Mouse (Mus musculus) liver, adult (tissue): Measurements from ENCODE around the gene Rpl22l1.

Experiments used
- GATA4 ChIP-seq: IDR thresholded peaks from 2 replicates; pipeline ENCODE4 v1.6.1; 2014; ENCODE audit warnings: mild to moderate bottlenecking, low read length; ENCODE audit not compliant: insufficient replicate concordance

Rpl22l1 gene

DNA sequence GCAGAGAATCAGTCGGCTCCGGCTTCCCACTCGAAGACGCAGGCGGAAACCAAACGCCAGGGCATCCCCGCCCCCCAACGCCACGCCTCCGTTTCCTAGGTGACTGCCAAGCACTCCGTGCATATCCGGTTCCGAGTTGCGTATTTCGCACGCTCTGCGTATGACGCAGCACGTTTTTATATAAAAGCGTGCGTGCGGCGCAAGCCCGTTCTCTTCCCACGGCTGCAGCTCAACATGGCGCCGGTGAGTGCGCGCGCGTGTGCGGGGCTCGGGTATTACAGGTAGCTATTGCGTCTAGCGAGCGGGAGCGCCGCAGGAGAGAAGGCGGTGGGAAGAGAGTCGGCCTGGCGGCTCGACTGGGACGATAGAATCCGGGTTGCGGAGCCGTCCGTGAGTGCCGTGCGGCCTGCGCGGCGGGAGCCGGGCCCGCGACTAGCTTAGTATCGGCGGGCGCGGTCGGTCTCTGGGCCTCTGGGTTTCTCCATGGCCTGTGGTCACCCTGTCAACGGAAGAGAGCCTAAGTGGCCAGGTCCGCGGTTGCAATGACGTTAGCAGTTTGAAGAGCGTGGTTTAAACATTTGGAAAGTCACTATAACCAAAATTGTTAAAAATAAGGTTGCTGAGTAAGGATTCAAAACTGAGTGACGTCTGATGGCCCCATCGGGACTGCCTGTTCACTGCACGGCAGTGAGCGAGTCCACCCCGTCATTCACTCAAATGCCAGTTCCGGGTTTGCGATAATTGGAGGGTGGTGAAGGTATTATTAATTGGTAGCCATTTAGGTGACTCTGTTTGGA is at the start of gene Rpl22l1:
TSS of gene Rpl22l1 (plus strand) at position 136 of the 797 bp plus-strand sequence.
- peak; percentile 19; the same call in 1 of the 2 replicates for TF ChIP-seq GATA4

DNA sequence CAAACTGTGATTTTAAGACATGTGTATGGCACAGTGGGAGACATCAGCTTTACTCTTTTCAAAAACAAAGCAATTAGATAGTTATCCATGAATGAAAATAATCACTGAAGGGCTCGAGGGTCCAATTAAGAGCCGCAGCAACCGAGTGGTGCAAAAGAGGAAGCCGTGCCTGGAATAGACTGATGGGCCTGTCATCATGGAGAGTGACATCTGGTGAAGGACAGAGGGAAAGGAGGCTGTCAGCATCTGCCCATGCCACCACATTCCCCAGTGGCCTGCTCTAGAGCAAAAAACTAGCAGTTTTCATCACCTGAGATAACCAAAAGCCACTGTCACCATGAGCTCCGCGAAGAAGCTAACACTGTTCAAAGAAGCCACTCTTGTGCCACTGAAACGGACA is 49.8 kb upstream of the Rpl22l1 start:
- TF ChIP-seq GATA4 = no peak

DNA sequence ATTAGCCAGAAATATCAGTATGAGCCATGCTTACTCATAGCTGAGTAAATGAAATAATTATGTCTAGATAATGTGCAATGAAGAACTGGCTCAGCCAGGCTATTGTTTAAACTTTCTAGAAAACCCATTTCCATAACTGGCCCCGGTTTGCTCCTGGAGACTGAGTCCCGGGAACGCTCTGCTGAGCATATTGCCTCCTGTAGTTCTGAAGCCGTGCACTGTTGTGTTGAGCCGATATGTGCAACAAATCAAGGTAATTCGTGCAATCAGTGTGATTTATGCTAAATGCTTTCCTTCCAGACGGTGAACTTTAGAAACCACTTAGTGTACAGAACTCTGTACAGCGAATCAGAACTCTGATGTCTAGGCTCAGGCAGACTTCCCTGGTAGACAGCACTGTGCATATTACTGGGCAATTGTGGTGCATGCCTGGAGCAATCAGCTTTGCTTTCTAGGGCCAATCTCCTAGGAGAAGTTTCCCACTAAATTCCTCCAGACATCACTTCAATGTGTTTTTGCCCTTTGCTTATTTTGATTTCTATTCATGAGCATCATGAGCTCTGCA is 43.9 kb upstream of the Rpl22l1 start:
- no peak for TF ChIP-seq GATA4

DNA sequence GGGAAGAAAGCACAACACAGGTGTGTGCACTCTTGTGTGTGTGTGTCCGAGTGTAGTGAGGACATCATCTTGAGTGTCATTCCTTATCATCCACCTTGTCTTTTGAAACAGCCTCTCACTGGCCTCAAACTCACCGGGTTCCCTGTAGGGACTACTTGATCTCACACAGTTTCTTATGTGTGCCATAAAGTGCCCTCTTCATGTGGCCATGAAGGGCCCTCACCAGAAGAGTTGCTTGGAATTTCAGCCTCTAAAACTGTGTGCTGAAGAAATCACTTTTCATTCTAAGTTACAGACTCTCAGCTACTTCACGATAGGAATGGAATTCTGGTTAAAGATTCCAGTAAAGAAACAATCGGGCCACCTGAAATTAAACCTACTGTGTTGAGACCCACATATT is 38.3 kb upstream of the Rpl22l1 start:
- TF ChIP-seq GATA4 = no peak

DNA sequence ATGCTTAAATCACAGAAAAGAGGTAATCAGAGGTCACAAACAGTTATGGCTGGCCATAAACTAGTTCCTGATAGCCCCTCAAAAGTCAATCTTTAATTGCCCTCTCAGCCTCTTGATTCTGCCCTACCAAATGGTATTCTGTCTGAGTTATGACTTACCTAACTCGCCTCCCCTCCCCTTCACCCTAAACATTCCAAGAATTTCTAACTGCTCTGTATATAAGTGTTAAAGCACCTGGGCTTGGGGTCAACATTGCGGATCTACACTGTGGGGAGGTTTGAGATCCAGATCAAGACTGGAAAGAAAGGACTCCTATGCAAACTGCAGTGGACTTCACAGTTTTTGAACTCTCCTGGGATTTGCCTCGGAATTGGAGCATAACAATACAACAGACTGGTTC is 37.0 kb upstream of the Rpl22l1 start:
- no peak for TF ChIP-seq GATA4

DNA sequence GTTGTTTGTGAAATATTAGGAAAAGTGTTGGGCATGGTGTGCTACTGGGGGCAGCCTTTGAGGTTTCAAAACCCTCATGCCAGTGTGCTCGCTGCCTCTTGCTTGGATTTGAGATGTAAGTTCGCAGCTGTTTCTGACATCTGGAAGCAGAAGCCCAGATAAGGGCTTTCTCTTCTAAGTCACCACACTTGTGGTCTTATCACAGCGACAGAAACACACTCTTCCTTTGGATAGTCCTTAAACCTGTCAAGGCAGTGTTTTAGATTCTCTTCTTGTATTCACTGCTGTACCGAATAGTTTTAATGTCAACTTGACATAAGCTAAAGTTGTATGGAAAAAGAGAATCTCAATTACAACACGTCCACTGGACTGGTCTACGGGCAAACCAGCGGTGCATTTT is 29.9 kb upstream of the Rpl22l1 start:
- TF ChIP-seq GATA4 = no peak

DNA sequence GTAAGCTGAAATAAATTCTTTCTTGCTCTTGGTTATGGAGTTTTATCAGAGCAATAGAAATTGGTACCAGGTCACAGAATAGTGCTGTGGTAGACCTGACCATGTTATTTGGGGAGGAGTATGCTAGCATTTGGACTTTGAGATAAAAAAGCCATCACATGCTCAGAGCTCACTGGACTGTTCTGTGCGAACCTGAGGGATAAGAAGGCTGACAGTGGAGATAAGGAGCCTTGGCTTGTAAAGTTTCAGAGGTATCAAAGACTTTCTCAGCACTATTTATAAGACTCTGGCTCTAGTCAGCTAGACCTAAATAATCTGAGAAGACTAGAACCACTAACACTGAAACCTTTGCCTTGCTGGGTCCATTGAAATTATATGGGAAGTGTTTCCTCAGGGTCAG is 29.3 kb upstream of the Rpl22l1 start:
- no peak for TF ChIP-seq GATA4

DNA sequence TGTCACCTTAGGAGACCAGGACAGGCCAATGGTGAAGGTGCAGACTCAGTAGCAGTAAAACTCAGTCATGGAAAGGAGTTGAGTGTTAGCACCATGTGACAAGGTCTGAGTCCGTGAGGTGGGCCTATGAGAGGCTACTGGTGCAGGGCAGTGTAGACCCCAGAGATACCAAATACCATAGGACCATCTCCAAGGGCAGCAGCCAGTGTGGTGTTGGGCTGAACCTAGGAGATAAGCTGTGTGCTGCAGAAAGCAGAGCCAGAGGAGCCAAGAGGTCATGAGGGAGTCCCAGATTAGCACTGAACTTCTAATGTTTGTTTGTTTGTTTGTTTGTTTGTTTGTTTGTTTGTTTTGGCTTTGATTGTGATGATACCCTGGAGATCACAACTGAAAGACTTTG is 28.7 kb upstream of the Rpl22l1 start:
- no peak for TF ChIP-seq GATA4

DNA sequence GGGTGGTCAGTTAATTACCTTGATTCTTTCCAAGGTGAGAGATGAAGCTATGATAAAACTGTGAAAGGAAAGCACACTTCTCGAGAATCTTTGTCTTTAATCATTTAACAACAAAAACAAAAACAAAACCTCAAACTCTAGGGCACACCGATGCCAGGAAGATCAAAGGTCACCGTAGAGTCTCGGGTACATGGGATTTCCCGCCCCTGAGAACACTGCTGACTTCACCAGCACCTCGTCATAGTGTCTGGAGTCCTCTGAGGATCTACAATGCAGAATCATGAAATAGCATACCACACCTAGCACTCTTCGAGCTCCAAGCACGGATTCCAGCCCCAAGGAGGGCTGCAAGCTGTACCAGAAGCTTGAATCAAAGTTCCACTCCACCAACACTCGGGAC is 24.7 kb upstream of the Rpl22l1 start:
- TF ChIP-seq GATA4 = no peak

DNA sequence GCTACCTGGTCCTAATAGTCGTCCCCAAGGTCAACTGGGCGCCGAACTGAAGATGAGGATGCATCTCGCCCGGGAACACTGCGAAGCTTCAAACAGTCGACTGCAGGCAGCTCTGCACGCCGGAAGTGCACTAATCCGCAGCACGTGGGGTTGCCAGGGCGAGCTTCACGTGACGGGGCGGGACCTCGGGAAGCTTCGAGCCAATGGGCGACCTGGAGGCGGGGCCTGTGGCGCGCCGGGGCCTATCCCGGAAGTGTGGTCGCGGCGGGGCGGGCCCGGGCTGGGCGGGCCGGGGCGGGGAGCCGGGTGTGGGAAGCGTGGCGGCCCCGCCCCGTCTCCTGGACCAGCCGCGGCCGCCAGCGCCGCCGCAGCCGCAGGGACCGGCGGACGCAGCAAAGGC is 24.2 kb upstream of the Rpl22l1 start, which contains the start of gene Eif5a2:
TSS of gene Eif5a2 (plus strand) at position 283 of the 400 bp plus-strand sequence.
- TF ChIP-seq GATA4 = no peak

DNA sequence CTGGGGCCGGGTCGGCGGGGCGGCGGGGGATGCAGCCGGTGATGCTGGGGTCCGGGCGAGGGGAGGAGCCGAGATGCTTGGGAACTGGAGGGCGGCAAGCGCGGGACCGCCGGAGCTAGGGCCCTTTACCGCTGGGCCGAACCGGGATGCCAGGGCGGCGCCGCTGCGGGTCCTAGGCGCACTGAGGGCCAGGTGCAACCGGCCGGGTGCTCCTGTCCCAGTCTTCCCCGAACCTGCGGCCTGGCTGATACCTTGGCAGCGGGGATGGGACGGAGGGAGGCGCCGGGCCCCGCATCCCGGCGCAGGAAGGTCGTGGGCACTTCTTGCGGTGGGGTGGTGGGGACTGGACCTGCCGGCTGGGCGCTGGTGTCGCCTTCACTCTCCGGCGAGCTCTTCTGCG is 23.8 kb upstream of the Rpl22l1 start:
- TF ChIP-seq GATA4 = no peak

DNA sequence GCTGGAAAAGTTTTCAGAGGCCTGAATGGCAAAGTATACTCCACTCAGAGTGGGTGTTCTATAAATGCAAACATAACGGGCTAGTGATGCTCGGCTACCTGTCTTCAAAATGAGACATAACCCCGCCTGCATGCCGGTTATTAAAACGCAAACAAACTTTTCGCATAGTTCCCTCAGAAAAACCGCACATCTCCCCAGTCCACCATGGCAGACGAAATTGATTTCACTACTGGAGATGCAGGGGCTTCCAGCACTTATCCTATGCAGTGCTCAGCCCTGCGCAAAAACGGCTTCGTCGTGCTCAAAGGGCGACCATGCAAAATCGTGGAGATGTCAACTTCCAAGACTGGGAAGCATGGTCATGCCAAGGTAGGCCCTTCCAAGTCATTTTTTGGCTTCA is 23.4 kb upstream of the Rpl22l1 start:
- no peak for TF ChIP-seq GATA4

DNA sequence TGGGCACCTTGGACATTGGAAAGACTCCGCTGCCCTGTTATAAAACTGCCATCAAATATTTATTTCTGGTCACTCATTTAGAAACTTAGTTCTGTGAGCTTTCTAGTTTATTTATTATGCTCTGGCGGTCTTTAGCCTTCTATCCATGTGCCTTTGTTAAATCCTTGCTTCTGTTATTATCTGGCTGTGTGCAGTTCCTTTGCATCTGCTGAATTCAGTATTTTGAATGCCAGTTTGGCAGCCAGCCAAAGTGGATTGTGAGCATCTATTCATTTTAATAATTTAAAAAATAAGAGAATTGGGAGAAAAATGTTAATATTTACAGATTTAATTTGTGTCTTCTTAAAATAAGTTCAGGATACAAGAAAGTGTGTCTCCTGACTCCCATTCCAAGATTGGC is 21.1 kb upstream of the Rpl22l1 start:
- TF ChIP-seq GATA4 = no peak

DNA sequence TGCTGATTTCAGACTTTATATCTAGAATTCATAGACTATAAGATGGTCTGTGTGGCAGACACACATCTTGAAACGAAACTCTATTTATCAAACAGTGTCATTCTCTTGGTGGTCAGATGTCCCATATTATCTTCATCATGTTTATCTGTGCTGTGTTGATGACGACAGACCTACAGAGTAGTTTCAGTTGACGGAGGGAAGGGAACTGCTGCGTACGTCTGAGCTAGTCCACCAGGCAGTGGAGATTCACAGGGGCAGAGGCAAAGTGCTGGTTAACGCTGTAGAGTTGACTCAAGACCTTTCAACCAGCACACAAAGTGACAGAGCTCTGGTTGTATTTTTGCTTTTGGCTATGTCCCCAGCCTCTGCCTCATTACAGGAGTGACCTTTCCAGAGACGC is 10.4 kb upstream of the Rpl22l1 start:
- TF ChIP-seq GATA4 = no peak

DNA sequence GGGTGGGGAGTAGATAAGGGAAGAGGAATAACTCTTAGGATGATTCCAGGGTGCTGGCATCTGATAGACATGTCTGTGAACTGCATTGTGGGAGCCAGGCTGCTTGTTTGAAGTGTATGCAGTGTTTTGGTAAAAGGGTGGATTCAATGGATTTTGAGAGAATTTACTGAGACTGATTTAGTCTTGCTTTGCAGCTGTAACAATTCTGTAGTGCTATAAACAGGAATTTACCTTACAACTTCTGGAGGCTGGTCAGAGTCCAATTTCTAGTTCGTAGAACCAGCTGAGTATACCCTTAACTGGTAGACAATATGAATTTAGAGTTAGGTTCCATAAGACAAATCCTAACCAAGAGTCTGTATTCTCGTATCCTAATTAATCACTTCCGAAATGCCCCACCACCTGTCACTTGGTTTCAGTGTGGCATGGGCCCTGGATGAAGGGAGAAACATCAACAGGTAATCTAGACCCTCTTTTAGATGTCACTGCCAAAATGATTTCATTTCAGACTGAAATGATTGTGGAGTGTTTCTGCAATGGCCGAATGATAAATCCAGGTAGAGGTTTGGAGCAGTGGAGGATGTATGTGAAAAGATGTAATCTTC is 2.9 kb downstream of the Rpl22l1 start:
- TF ChIP-seq GATA4 = no peak

DNA sequence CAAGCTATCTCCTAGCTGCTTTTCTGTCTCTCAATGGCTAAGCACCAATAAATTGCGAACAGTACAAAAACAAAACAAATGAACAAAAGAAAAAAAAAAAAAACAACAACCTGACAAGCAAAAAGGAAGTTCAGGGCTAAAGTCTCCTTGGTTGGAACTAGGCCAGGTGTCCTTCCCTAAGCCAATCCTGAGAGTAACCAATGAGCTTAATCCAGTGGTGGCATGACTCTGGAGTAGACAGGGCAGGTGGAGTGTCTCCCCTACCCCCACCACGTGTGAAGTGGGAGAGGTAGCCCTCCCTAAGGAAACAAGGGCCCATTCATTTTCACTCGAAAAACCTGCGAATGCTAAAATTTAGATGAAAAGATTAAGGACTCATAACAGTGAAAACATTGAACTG is 6.2 kb downstream of the Rpl22l1 start:
- TF ChIP-seq GATA4 = no peak
